Mouse (Mus musculus) heart, postnatal 0 days (tissue): ENCODE data around the gene Serpina1c. TPM values are rescaled to one million over a fixed set of nuclear protein-coding genes. Genes with fewer than 3 reads are reported as not detected.
"Not testable (repeated sequence)": the region's sequence is repeated elsewhere in the genome, so short reads cannot be mapped to it uniquely, and the experiment has no call there.

Source experiments
- ATAC-seq: fragments of 200-750 bp; cut with Nextera tagmentation; 2 replicates; pipeline ENCODE4 v1.8.0; 2017; ENCODE audit warnings: low read depth, moderate number of reproducible peaks, moderate library complexity; ENCODE audit not compliant: insufficient read depth
- DNase-seq: peaks from one replicate; pipeline ENCODE4 v3.0.0-alpha.2; 2016; ENCODE audit warnings: low spot score
- H3K27ac ChIP-seq: fragments of 300-500 bp; sonication (generic); 2 replicates; pipeline ENCODE4 v1.5.1; 2014; ENCODE audit warnings: low read depth, mild to moderate bottlenecking
- H3K27me3 ChIP-seq: fragments of 300-500 bp; sonication (generic); 2 replicates; pipeline ENCODE4 v1.6.1; 2014; ENCODE audit warnings: low read length, mixed read lengths; ENCODE audit not compliant: control insufficient read depth, insufficient read depth
- H3K36me3 ChIP-seq: fragments of 300-500 bp; sonication (generic); replicated peaks from 2 replicates; pipeline ENCODE4 v1.6.1; 2014; ENCODE audit warnings: low read length, mixed read lengths; ENCODE audit not compliant: control insufficient read depth, insufficient read depth
- H3K4me1 ChIP-seq: fragments of 300-500 bp; sonication (generic); 2 replicates; pipeline ENCODE4 v1.6.1; 2014; ENCODE audit warnings: antibody characterized with exemption; ENCODE audit not compliant: control insufficient read depth, insufficient read depth
- H3K4me2 ChIP-seq: fragments of 300-500 bp; sonication (generic); 2 replicates; pipeline ENCODE4 v1.6.1; 2014; ENCODE audit warnings: low read depth, mild to moderate bottlenecking, low read length, moderate library complexity
- H3K4me3 ChIP-seq: fragments of 300-500 bp; sonication (generic); 2 replicates; pipeline ENCODE4 v1.5.1; 2014; ENCODE audit warnings: low read depth, low read length
- H3K9ac ChIP-seq: fragments of 300-500 bp; sonication (generic); replicated peaks from 2 replicates; pipeline ENCODE4 v1.6.1; 2014; ENCODE audit warnings: low read depth, low read length, mixed read lengths
- H3K9me3 ChIP-seq: fragments of 300-500 bp; sonication (generic); replicated peaks from 2 replicates; pipeline ENCODE4 v1.6.1; 2016; ENCODE audit warnings: low read length; ENCODE audit not compliant: control insufficient read depth
- CTCF ChIP-seq: IDR thresholded peaks from 2 replicates; pipeline ENCODE4 v1.5.1; 2016; ENCODE audit warnings: antibody characterized with exemption, control low read depth, low read depth
- EP300 ChIP-seq: IDR thresholded peaks from 2 replicates; pipeline ENCODE4 v1.6.1; 2016; ENCODE audit warnings: antibody characterized with exemption, low read depth
- WGBS: fragments of 180-500 bp; shearing (Covaris S2); extraction: QIAGEN DNeasy Blood & Tissue Kit; methylation state at CpG from one replicate; pipeline ENCODE4 v1.1.7; 2014; 5-methylcytosine and 5-hydroxymethylcytosine counted together
- polyA plus RNA-seq: library from polyadenylated mRNA; unstranded; fragments of >200 nt; fragmentation: Nextera tagmentation; extraction: Ambion mirVana; gene quantifications from 2 replicates; pipeline ENCODE4 v1.2.1, GENCODE M21; 2015
- total RNA-seq: library from RNA; depleted of rRNA; stranded (reverse); fragments of >200 nt; gene quantifications from 2 replicates; pipeline ENCODE4 v1.2.3, GENCODE M21; 2014; ENCODE audit warnings: low replicate concordance; rRNA removed

Gene Serpina1c
- total and polyA plus RNA-seq, 2 experiments from 2014 or later, result not detected

GRCm38 (mm10) chr12:103860976-103861375 lies 43.7 kb downstream of the Serpina1c start:
- no peaks in the 10 kb centered on the region for H3K9me3 ChIP-seq
- H3K27ac ChIP-seq, result no peak overlapping the region
- no peak overlapping the region for H3K9ac ChIP-seq
- H3K4me2 ChIP-seq, result no peak overlapping the region
- no peaks in the 10 kb centered on the region for H3K4me1 ChIP-seq
- no peak for DNase-seq
- TF ChIP-seq CTCF (no peak), EP300 (no peak)
- H3K4me3 ChIP-seq, result no peak overlapping the region
- ATAC-seq, result no peak
- no peaks in the 10 kb centered on the region for H3K36me3 ChIP-seq
- H3K27me3 ChIP-seq, result no peaks in the 10 kb centered on the region
- whole genome bisulfite sequencing, result 54% methylated on average over 3 of the region's 3 CpGs

GRCm38 (mm10) chr12:103860571-103860970 lies 44.1 kb downstream of the Serpina1c start:
- not testable (repeated sequence) for H3K27me3 ChIP-seq, H3K4me1 ChIP-seq, H3K36me3 ChIP-seq, ATAC-seq, H3K4me2 ChIP-seq, H3K27ac ChIP-seq, H3K4me3 ChIP-seq, DNase-seq, H3K9ac ChIP-seq, H3K9me3 ChIP-seq
- 57% methylated on average over 3 of the region's 4 CpGs for WGBS

- not testable (repeated sequence) for H3K4me2 ChIP-seq, ATAC-seq, H3K4me1 ChIP-seq, H3K27ac ChIP-seq, H3K9me3 ChIP-seq, H3K27me3 ChIP-seq, DNase-seq, H3K9ac ChIP-seq, H3K4me3 ChIP-seq, H3K36me3 ChIP-seq
- WGBS, result 46% methylated on average over 2 of the region's 3 CpGs
These were observed 45.1 kb downstream of the Serpina1c start for GRCm38 (mm10) chr12:103859584-103859983.

GRCm38 (mm10) chr12:103853032-103853431 lies 51.7 kb downstream of the Serpina1c start:
- DNase-seq, ATAC-seq, H3K36me3 ChIP-seq, H3K9ac ChIP-seq, H3K9me3 ChIP-seq, H3K27me3 ChIP-seq, H3K27ac ChIP-seq, H3K4me2 ChIP-seq, H3K4me1 ChIP-seq, H3K4me3 ChIP-seq: not testable (repeated sequence)
- 57% methylated on average over 2 of the region's 2 CpGs for WGBS

Other genes with a start within 250 kb of the Serpina1c start
- not detected in 2 replicates for gene Serpina6, start 247.7 kb downstream of the Serpina1c start, total RNA-seq
- gene Serpina6, start 247.7 kb downstream of the Serpina1c start, polyA plus RNA-seq, result not detected in 2 replicates
- not detected in 2 replicates for gene Serpina16, start 228.7 kb downstream of the Serpina1c start, total RNA-seq
- not detected in 2 replicates for gene Serpina16, start 228.7 kb downstream of the Serpina1c start, polyA plus RNA-seq
- not detected in 2 replicates for gene Serpina1f, start 209.4 kb downstream of the Serpina1c start, total RNA-seq
- not detected in 2 replicates for gene Serpina1f, start 209.4 kb downstream of the Serpina1c start, polyA plus RNA-seq
- 0.73 TPM in 1 of 2 replicates, not detected in the other for gene Serpina1d, start 131.3 kb downstream of the Serpina1c start, total RNA-seq
- 0.11 TPM in 1 of 2 replicates, not detected in the other for gene Serpina1d, start 131.3 kb downstream of the Serpina1c start, polyA plus RNA-seq
- gene Serpina1b, start 74.5 kb downstream of the Serpina1c start, total RNA-seq, result 2.7 and 4.0 TPM in 2 replicates
- 0.11 and 0.23 TPM in 2 replicates for gene Serpina1b, start 74.5 kb downstream of the Serpina1c start, polyA plus RNA-seq
- 0.88 and 7.1 TPM in 2 replicates for gene Serpina1a, start 41.3 kb downstream of the Serpina1c start, total RNA-seq
- gene Serpina1a, start 41.3 kb downstream of the Serpina1c start, polyA plus RNA-seq, result 0.08 TPM in 1 of 2 replicates, not detected in the other
- 8.4 and 10.9 TPM in 2 replicates for gene Serpina1e, start 54.1 kb upstream of the Serpina1c start, total RNA-seq
- 0.14 and 0.34 TPM in 2 replicates for gene Serpina1e, start 54.1 kb upstream of the Serpina1c start, polyA plus RNA-seq
- gene Serpina11, start 85.1 kb upstream of the Serpina1c start, total RNA-seq, result not detected in 2 replicates
- gene Serpina11, start 85.1 kb upstream of the Serpina1c start, polyA plus RNA-seq, result not detected in 2 replicates
- gene Serpina9, start 108.9 kb upstream of the Serpina1c start, total RNA-seq, result 0.08 TPM in 1 of 2 replicates, not detected in the other
- gene Serpina9, start 108.9 kb upstream of the Serpina1c start, polyA plus RNA-seq, result 0.11 and 0.14 TPM in 2 replicates
- not detected in 2 replicates for gene Serpina12, start 139.6 kb upstream of the Serpina1c start, total RNA-seq
- not detected in 2 replicates for gene Serpina12, start 139.6 kb upstream of the Serpina1c start, polyA plus RNA-seq
- gene Serpina5, start 196.2 kb upstream of the Serpina1c start, total RNA-seq, result not detected in 2 replicates
- gene Serpina5, start 196.2 kb upstream of the Serpina1c start, polyA plus RNA-seq, result not detected in 2 replicates
- not detected in 2 replicates for gene Serpina3a, start 207.8 kb upstream of the Serpina1c start, total RNA-seq
- not detected in 2 replicates for gene Serpina3a, start 207.8 kb upstream of the Serpina1c start, polyA plus RNA-seq
- gene Serpina3b, start 223.1 kb upstream of the Serpina1c start, total RNA-seq, result not detected in 2 replicates
- not detected in 2 replicates for gene Serpina3b, start 223.1 kb upstream of the Serpina1c start, polyA plus RNA-seq
- gene Serpina3c, start 249.0 kb upstream of the Serpina1c start, total RNA-seq, result 0.84 TPM in 1 of 2 replicates, not detected in the other
- gene Serpina3c, start 249.0 kb upstream of the Serpina1c start, polyA plus RNA-seq, result 0.07 and 0.11 TPM in 2 replicates